Mouse (Mus musculus) Patski (cell line): Measurements from ENCODE around the gene Pde10a. TPM values are rescaled to one million over a fixed set of nuclear protein-coding genes. Genes with fewer than 3 reads are reported as not detected.

Source experiments
- ATAC-seq: fragments of 100-300 bp; one replicate; pipeline ENCODE4 v1.8.0; 2021
- CTCF ChIA-PET: fragments of 350-600 bp; sonication (Branson Sonifier 250); formaldehyde crosslinking; loops from one replicate; lab custom pipeline; 2022; ENCODE audit warnings: inconsistent platforms; lab: Charles Lee
- POLR2A ChIA-PET: fragments of 350-600 bp; sonication (Branson Sonifier 250); formaldehyde crosslinking; loops from one replicate; lab custom pipeline; 2022; ENCODE audit warnings: antibody characterized with exemption, inconsistent platforms; lab: Charles Lee
- DNase-seq: peaks from one replicate; pipeline ENCODE4 v3.0.0-alpha.2; 2011; ENCODE audit warnings: low read depth, low spot score
- H3K27me3 ChIP-seq: fragments of 371-371 bp; one replicate; pipeline ENCODE4 v1.5.1; 2021
- CTCF ChIP-seq: fragments of 100-300 bp; IDR thresholded peaks from one replicate; pipeline ENCODE4 v1.5.1; 2021
- in situ Hi-C: fragments of 300-500 bp; cut with MboI; formaldehyde crosslinking; loops from 3 replicates; pipeline ENCODE4 v1.11.1; 2018; ENCODE audit warnings: low pct_unique_long_range_greater_than_20kb, mixed read lengths
- polyA plus RNA-seq: library from polyadenylated mRNA; unstranded; gene quantifications from one replicate; pipeline ENCODE4 v1.2.3, GENCODE M21; 2021

Gene Pde10a
- polyA plus RNA-seq, 1 experiment from 2014 or later = 7.7 TPM

DNA sequence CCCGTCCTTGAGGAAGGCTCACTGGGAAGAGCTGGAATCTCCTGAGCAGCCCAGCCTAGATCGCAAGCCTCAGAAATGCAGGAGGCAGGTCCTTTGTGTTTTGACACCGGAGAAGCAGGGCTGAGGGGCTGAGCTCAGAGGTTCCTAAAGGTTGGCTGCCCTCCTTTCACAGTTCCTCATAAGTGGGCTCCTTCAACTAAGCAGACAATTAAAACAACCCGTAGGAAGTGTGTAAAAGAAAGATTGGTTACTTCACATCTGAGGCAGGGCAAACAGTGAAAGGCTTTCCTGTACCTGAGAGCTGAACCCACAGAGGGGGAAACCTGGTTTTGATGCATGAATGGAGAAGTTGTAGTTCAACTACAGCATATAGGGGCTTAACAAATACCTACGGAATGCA is 26.5 kb upstream of the Pde10a start:
- ChIA-PET CTCF (interaction anchor here (0.7 kb wide), 1 partner anchor 30 kb away, joined by 3 read pairs; no protein-coding TSS in a partner anchor), POLR2A (no interaction called here)
- no peak for TF ChIP-seq CTCF
- ATAC-seq (no peak), DNase-seq (no peak)
- in situ Hi-C loops = no loop called here
- peaks cover 23% of the 10 kb centered on the region for H3K27me3 ChIP-seq

DNA sequence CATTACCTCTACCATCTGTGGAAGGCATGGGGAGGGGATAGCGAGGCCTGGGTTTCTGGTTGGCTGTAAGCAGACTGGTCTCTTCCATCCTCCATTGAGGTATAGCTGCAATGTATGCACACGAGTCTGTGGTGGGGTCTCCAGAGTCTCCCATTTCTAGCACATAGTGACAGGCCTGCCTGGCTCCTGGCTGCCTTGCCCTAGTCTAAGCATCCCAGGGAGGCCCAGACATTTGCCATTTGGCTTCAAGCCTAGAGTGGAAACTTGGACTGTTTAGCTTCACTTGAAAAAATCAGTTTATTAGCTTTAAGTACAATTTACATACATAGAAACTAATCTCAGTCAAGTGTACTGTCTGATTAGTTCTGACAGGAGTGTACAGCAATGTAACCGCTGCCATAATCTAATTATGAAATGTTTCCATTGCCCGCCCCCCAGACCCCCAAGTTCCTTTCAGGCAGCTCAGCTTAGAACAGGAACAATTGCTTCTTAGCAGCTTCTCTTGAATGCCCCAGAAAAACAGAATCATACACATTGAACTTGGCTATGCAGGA is 25.5 kb upstream of the Pde10a start:
- CTCF ChIA-PET = no interaction called here
- POLR2A ChIA-PET = no interaction called here
- ATAC-seq (no peak), DNase-seq (no peak)
- TF ChIP-seq CTCF = no peak
- H3K27me3 ChIP-seq = peaks cover 23% of the 10 kb centered on the region
- in situ Hi-C loops = no loop called here

DNA sequence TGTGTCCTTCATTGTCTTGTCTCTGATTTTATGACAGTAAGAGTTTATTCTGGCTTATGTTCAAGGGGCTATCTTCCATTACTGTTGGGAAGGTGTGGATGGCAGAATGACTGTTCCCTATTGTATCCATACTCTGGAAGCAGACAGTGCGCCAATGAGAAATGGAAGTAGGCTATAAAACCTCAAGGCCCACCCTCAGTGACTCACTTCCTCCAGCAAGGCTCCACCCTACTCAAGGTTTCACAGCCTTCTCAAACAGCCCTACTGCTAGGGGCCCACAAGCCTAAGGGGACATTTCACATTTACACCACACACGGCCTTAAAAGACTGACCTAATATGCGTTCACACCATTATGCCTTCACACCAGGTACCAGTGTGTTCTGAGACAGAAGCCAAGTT is 20.8 kb upstream of the Pde10a start:
- POLR2A ChIA-PET = no interaction called here
- no peak for ATAC-seq
- TF ChIP-seq CTCF = no peak

DNA sequence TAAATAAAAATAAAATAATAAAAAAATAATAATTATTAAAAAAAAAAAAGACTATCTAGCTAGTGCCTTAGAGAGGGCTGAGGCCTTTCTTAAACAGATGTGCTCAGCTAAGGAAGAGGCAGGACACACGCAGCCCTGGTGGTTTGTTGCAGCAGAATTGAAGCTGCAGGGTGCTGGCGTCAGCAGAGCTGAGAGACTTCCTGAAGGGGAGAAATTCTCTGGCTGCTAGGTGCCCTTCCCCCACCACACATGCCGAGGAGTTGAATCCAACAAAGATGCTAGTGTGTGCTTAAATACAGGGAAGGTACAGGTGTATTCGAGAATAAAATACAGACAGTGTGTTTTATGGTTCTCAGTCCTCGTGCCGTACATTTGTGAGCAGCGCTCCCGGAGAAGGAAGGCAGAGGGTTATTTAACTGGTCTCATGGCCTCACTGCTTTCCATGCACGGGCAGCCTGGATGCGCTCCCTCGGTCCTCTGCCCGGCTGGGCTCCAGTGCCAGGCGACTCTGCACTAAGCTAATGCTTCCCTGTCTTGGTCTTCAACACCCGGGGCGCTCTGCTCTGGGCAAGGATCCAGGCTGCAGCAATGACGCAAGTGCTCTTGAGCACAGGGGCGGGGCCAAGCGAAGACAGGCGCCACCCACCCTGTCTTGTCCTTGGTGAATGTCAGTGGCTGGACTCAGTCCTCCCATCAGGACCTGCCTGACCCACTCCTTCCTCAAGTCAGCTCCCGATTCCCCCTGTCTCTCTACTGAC is 19.3 kb upstream of the Pde10a start:
- ChIA-PET POLR2A (no interaction called here), CTCF (interaction anchor here (1.0 to 1.7 kb wide), 3 partner anchors 15 to 21 kb away, joined by 3 to 4 read pairs (median 3); no protein-coding TSS in a partner anchor)
- no peak for TF ChIP-seq CTCF
- DNase-seq (peak; percentile 27), ATAC-seq (peak; percentile 80)
- H3K27me3 ChIP-seq = peaks cover 4% of the 10 kb centered on the region
- in situ Hi-C loops = no loop called here

More for the DNA sequence above, 20.8 kb upstream of the Pde10a start:
- DNase-seq = no peak
- peaks cover 11% of the 10 kb centered on the region for H3K27me3 ChIP-seq
- in situ Hi-C loops = no loop called here
- CTCF ChIA-PET = no interaction called here

DNA sequence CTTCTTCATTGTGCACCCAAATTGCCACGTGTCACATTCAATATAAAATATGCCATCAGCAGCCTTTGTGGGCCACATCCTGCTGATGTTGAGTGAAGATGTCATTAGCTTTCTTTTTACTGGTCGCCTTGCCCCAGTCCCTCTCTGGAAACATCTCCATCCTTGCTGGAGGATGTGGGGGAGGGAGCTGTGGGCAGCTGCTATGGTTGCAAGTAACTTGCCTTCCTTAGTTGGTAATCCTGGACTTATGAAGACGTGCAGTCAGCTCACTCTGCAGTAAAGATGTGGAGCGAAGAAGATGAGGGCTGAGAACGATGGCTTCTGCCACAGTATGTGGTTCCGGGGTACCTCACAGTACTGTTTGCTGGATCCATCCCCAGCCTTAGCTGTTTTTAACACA is 18.4 kb upstream of the Pde10a start:
- in situ Hi-C loops = no loop called here
- TF ChIP-seq CTCF = no peak
- DNase-seq = no peak
- POLR2A ChIA-PET = no interaction called here
- CTCF ChIA-PET = interaction anchor here (1.0 to 1.7 kb wide), 3 partner anchors 14 to 20 kb away, joined by 3 to 4 read pairs (median 3); no protein-coding TSS in a partner anchor
- H3K27me3 ChIP-seq = peaks cover 7% of the 10 kb centered on the region
- ATAC-seq = no peak

DNA sequence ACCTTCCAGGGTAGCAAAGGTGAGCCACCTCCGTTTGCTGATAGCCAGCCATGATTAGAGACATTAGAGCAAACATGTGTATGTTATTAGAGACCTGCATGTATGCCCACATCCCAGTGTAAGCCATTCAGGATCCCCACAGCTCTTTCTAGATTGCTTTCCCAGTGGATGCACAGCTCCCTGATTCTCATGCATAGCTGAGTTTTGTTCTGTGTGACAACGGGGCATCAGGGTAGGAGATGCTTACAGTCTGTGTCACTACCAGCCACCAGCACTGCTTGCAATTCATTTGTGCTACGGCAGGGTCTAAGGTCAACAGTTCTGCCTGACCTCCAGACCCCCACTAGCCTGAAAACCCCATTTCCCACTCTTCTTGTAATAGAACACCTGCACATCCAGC is 17.5 kb upstream of the Pde10a start:
- no peak for TF ChIP-seq CTCF
- POLR2A ChIA-PET = no interaction called here
- peaks cover 8% of the 10 kb centered on the region for H3K27me3 ChIP-seq
- CTCF ChIA-PET = no interaction called here
- in situ Hi-C loops = no loop called here
- ATAC-seq (no peak), DNase-seq (no peak)

DNA sequence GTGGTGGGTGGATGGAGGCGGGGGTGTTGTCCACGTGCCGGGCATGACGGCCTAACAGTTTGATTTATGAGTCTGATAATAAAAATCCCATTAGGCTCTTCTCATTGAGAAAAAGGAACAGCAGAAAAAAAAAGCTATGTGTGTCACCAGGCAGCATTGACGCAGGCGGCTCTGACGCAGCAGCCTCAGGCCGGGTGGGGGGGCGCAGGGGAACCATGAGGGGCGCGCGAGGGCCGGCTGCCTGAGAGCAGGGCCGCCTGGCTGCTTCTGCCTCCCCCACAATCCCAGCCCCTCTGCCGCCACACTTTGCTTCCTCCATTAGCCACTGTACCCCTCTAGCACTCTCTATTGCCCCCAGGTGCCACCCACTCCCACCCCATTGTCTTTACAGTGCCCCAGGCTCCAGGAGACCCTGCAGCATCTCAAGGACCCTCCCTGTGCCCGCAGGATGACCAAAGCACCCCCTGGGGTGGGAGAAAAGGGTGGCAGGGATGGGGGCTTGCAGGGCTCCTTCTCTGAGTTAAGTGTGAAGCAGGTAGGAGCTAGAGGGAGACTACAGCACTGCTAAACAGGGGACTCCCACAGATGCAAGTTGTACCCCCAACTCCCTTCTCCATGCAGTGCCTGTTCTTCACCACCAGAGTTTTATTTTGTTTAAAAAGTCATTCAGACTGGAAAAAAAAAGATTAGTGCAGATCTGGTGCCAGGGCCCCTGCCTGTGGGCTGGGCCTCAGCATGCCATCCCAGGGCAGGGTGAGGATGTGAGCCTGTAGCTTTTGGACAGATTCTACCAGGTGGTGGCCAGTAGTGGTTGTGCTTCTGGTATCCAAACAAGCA is 16.6 kb upstream of the Pde10a start:
- in situ Hi-C loops = no loop called here
- POLR2A ChIA-PET = interaction anchor here (0.5 kb wide), 1 partner anchor 87 kb away, joined by 3 read pairs; no protein-coding TSS in a partner anchor
- no peak for TF ChIP-seq CTCF
- H3K27me3 ChIP-seq = peaks cover 5% of the 10 kb centered on the region
- peak; percentile 38 for ATAC-seq
- CTCF ChIA-PET = no interaction called here
- no peak for DNase-seq

DNA sequence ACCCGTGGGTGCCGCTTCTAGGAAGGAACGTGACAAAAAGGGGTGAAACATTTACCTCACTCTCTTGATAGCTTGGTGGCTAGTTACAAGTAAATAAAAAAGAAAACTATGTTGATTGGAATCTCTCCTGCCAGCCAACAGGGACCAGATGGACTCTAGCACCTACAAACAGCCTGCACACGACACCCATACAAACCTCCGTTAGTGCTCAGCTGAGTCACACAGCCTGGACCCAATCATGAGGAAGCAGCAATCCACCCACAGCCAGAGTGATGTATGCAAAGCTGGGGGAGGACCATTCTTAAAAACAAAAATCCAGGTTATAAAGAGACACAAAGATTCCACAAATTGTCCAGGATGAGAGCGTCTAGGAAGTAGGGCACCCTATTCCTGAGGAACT is 9.2 kb upstream of the Pde10a start:
- CTCF ChIA-PET = interaction anchor here (1.3 kb wide), 1 partner anchor 26 kb away, joined by 3 read pairs; no protein-coding TSS in a partner anchor
- no peak for TF ChIP-seq CTCF
- POLR2A ChIA-PET = no interaction called here

DNA sequence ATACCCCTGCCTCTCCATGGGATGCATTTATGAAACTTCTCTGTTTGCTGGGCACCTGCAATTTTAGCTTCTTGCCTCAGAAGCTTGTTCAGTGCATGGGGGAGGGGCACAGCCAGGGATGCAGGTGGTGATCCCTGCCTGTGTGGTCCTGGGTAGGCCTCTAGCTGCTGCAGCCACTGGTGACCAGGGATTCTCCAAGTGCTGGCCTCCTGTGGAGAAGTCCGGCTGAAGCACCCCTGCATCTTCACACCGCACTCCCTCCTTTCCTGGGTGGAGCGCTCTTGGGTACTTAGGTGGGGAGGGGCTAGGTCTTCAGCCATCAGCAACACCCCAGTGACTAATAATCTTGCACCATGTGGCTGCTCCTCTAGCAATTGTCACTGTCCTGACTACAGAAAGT is 1.2 kb upstream of the Pde10a start:
- ATAC-seq (no peak), DNase-seq (no peak)
- peaks cover 42% of the 10 kb centered on the region for H3K27me3 ChIP-seq
- in situ Hi-C loops = loop anchor here (5.0 kb wide), 1 partner anchor 57 kb away; no protein-coding TSS in a partner anchor
- ChIA-PET POLR2A (no interaction called here), CTCF (interaction anchor here (0.8 to 1.9 kb wide), 2 partner anchors 13 to 18 kb away, joined by 4 to 5 read pairs; no protein-coding TSS in a partner anchor)
- no peak for TF ChIP-seq CTCF

More for the DNA sequence above, 9.2 kb upstream of the Pde10a start:
- ATAC-seq (no peak), DNase-seq (no peak)
- in situ Hi-C loops = no loop called here
- peaks cover 37% of the 10 kb centered on the region for H3K27me3 ChIP-seq

DNA sequence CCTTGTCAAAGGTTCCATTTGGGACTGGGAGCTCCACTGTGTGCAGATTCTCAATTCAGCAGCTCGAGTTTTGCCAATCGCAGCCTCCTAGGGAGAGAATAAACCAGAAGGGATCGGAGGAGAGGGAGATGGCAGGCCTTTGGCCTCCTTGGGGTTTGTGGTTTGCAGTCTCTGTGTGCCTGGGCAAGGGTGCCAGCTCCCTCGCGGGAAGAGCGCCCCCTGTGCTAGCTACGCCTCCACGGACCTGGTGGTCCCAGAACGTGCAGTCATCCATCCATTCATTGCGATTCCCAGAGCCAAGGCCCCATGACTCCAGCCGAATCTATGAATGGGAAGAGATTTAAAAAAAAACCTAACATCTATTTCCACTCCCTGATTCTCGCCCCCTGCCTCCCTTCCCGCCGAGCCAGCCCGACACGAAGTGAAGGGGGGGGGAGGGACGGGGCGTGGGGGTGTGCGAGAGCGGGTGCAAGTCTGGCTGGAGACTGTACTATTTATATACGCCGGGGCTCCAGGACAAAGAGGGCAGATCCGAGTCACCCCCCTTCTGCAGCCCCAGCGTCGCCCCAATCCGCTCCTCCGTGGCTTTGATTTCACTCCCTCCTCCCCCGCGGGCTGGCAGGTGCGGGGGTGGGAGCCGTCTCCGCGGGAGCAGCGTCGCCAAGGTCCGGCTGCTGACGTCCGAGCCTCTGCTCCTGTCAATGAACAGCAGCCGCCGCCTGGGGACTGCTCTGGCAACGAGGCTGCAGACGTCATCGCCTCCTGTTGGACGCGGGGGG is 596 bp upstream of the Pde10a start:
- H3K27me3 ChIP-seq = peaks cover 42% of the 10 kb centered on the region
- ChIA-PET POLR2A (no interaction called here), CTCF (interaction anchor here (0.8 to 1.9 kb wide), 2 partner anchors 14 to 18 kb away, joined by 4 to 5 read pairs; no protein-coding TSS in a partner anchor)
- in situ Hi-C loops = loop anchor here (5.0 kb wide), 1 partner anchor 57 kb away; no protein-coding TSS in a partner anchor
- DNase-seq = no peak
- ATAC-seq = peak; percentile 63
- TF ChIP-seq CTCF = no peak
